Mouse (Mus musculus): ENCODE data around the gene Paf1.

DNA sequence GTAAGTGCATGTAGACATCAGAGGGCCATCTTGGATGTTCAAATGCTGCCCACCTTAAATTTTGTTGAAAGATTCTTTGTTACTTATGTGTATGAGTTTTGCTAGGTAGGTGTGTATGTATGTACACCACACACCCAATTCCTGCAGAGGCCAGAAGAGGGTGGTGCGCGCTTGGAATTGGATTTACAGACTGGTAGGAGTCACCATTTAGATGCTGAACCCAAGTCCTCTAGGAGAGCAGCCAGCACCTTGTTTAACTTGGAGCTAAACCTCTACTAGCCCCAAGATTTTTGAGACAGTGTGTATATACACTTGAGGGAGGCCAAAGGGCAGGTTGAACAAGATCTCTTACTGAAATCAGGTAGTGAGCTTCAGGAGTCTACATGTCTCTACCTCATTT, 39.5 kb upstream of the Paf1 start:
- TF ChIP-seq GATA1 (IDR thresholded peaks at IDR 0.05; ENCODE audit: low read length) (no peak), TAL1 (IDR thresholded peaks at IDR 0.05; ENCODE audit: low read length) (no peak)

Data from erythroblast, embryonic 14.5 days (primary cell).